Mouse (Mus musculus): ENCODE measurements at regions not wholly inside any gene's neighbourhood (a gene's known extent, or its start where the extent isn't known, plus 50 kb on each side); places are given as distances from the start of the nearest gene placed in this dataset.

DNA sequence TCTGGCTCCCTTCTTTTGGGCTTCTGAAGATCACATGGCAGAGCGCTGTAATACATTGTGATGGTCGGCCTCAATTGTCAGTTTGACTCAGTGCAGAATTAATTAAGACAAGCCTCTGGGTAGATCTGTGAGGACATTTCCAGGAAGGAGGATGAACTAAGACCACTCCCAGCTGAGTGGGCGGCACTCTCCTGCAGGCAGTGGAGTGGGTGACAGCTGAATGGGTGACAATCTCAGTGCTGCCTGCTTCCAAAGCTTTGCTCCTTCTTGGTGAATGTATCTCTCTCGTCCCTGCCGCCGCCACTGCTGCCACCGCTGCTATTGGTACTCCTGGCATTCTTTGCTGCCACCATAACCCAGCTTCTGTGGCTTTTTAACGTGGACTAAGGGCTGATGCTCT lies 244.4 kb downstream of the Drd1 start:
- Histone ChIP-seq H3K27me3 (ENCODE audit: control insufficient read depth, insufficient read depth, low read length) (peaks cover 33% of the 10 kb centered on the region), H3K4me1 (ENCODE audit: control insufficient read depth, insufficient read depth, low read length) (peaks cover 11% of the 10 kb centered on the region), H3K4me2 (ENCODE audit: low read depth, severe bottlenecking) (no peak overlapping the region), H3K27ac (replicated peaks; ENCODE audit: low read depth, low read length) (no peak overlapping the region), H3K9me3 (ENCODE audit: control insufficient read depth, low read length) (no peaks in the 10 kb centered on the region), H3K4me3 (ENCODE audit: low read depth, low read length) (no peak overlapping the region), H3K9ac (ENCODE audit: low read length) (no peak overlapping the region), H3K36me3 (ENCODE audit: control insufficient read depth, insufficient read depth, low read length) (no peaks in the 10 kb centered on the region)
- WGBS = 63% methylated on average over 8 of the region's 8 CpGs
- no peak for ATAC-seq (ENCODE audit: insufficient number of reproducible peaks, low FRiP score, low TSS enrichment, low read depth)
- no peak for DNase-seq (ENCODE audit: low spot score)

- Histone ChIP-seq H3K9me3 (ENCODE audit: control insufficient read depth, low read length) (no peaks in the 10 kb centered on the region), H3K4me3 (ENCODE audit: low read depth, low read length) (no peak overlapping the region), H3K9ac (ENCODE audit: low read length) (no peak overlapping the region), H3K4me2 (ENCODE audit: low read depth, severe bottlenecking) (0 out of 2 replicates have a peak overlapping the region, but pooled peaks have one; percentile 4), H3K36me3 (ENCODE audit: control insufficient read depth, insufficient read depth, low read length) (no peaks in the 10 kb centered on the region), H3K27ac (replicated peaks; ENCODE audit: low read depth, low read length) (no peak overlapping the region), H3K4me1 (ENCODE audit: control insufficient read depth, insufficient read depth, low read length) (peaks cover 11% of the 10 kb centered on the region), H3K27me3 (ENCODE audit: control insufficient read depth, insufficient read depth, low read length) (peaks cover 48% of the 10 kb centered on the region)
- WGBS = 8% methylated on average over 13 of the region's 13 CpGs
- ATAC-seq (ENCODE audit: insufficient number of reproducible peaks, low FRiP score, low TSS enrichment, low read depth) (0 out of 2 replicates have a peak, but pooled peaks have one; percentile 51), DNase-seq (ENCODE audit: low spot score) (peak; percentile 73)
Measured at GRCm38 (mm10) chr13:53807791-53808525, 247.5 kb downstream of the Drd1 start.

GRCm38 (mm10) chr13:53805872-53806271 lies 249.6 kb downstream of the Drd1 start:
- H3K27ac ChIP-seq (replicated peaks; ENCODE audit: low read depth, low read length) = no peak overlapping the region
- H3K27me3 ChIP-seq (ENCODE audit: control insufficient read depth, insufficient read depth, low read length) = peaks cover 48% of the 10 kb centered on the region
- H3K4me3 ChIP-seq (ENCODE audit: low read depth, low read length) = no peak overlapping the region
- peaks cover 11% of the 10 kb centered on the region for H3K4me1 ChIP-seq (ENCODE audit: control insufficient read depth, insufficient read depth, low read length)
- H3K4me2 ChIP-seq (ENCODE audit: low read depth, severe bottlenecking) = no peak overlapping the region
- WGBS = 54% methylated on average over 4 of the region's 4 CpGs
- DNase-seq (ENCODE audit: low spot score) = no peak
- H3K9me3 ChIP-seq (ENCODE audit: control insufficient read depth, low read length) = no peaks in the 10 kb centered on the region
- H3K9ac ChIP-seq (ENCODE audit: low read length) = no peak overlapping the region
- no peaks in the 10 kb centered on the region for H3K36me3 ChIP-seq (ENCODE audit: control insufficient read depth, insufficient read depth, low read length)
- ATAC-seq (ENCODE audit: insufficient number of reproducible peaks, low FRiP score, low TSS enrichment, low read depth) = no peak

GRCm38 (mm10) chr13:53800978-53801377 lies 254.5 kb downstream of the Drd1 start:
- Histone ChIP-seq H3K4me2 (ENCODE audit: low read depth, severe bottlenecking) (no peak overlapping the region), H3K4me1 (ENCODE audit: control insufficient read depth, insufficient read depth, low read length) (no peaks in the 10 kb centered on the region), H3K4me3 (ENCODE audit: low read depth, low read length) (no peak overlapping the region), H3K27ac (replicated peaks; ENCODE audit: low read depth, low read length) (no peak overlapping the region), H3K9me3 (ENCODE audit: control insufficient read depth, low read length) (no peaks in the 10 kb centered on the region), H3K9ac (ENCODE audit: low read length) (no peak overlapping the region), H3K36me3 (ENCODE audit: control insufficient read depth, insufficient read depth, low read length) (no peaks in the 10 kb centered on the region), H3K27me3 (ENCODE audit: control insufficient read depth, insufficient read depth, low read length) (peaks cover 23% of the 10 kb centered on the region)
- DNase-seq (ENCODE audit: low spot score) (no peak), ATAC-seq (ENCODE audit: insufficient number of reproducible peaks, low FRiP score, low TSS enrichment, low read depth) (no peak)
- 84% methylated on average over 5 of the region's 5 CpGs for WGBS

GRCm38 (mm10) chr13:53788809-53789208 lies 266.7 kb downstream of the Drd1 start:
- no peak overlapping the region for H3K9ac ChIP-seq (ENCODE audit: low read length)
- H3K4me1 ChIP-seq (ENCODE audit: control insufficient read depth, insufficient read depth, low read length) = no peaks in the 10 kb centered on the region
- no peak overlapping the region for H3K27ac ChIP-seq (replicated peaks; ENCODE audit: low read depth, low read length)
- no peaks in the 10 kb centered on the region for H3K36me3 ChIP-seq (ENCODE audit: control insufficient read depth, insufficient read depth, low read length)
- no peak overlapping the region for H3K4me2 ChIP-seq (ENCODE audit: low read depth, severe bottlenecking)
- no peak overlapping the region for H3K4me3 ChIP-seq (ENCODE audit: low read depth, low read length)
- WGBS = 85% methylated on average over 2 of the region's 2 CpGs
- DNase-seq (ENCODE audit: low spot score) (no peak), ATAC-seq (ENCODE audit: insufficient number of reproducible peaks, low FRiP score, low TSS enrichment, low read depth) (no peak)
- no peaks in the 10 kb centered on the region for H3K9me3 ChIP-seq (ENCODE audit: control insufficient read depth, low read length)
- no peaks in the 10 kb centered on the region for H3K27me3 ChIP-seq (ENCODE audit: control insufficient read depth, insufficient read depth, low read length)

GRCm38 (mm10) chr13:53783492-53783891 lies 272.0 kb downstream of the Drd1 start:
- Histone ChIP-seq H3K27ac (replicated peaks; ENCODE audit: low read depth, low read length) (no peak overlapping the region), H3K4me3 (ENCODE audit: low read depth, low read length) (no peak overlapping the region), H3K4me2 (ENCODE audit: low read depth, severe bottlenecking) (no peak overlapping the region), H3K9me3 (ENCODE audit: control insufficient read depth, low read length) (no peaks in the 10 kb centered on the region), H3K36me3 (ENCODE audit: control insufficient read depth, insufficient read depth, low read length) (no peaks in the 10 kb centered on the region), H3K4me1 (ENCODE audit: control insufficient read depth, insufficient read depth, low read length) (no peaks in the 10 kb centered on the region), H3K27me3 (ENCODE audit: control insufficient read depth, insufficient read depth, low read length) (0 out of 2 replicates have a peak, but pooled peaks cover 2% of the 10 kb centered on the region), H3K9ac (ENCODE audit: low read length) (no peak overlapping the region)
- ATAC-seq (ENCODE audit: insufficient number of reproducible peaks, low FRiP score, low TSS enrichment, low read depth) = peak; percentile 57; the same call in 1 of the 2 replicates
- WGBS = 22% methylated on average over 6 of the region's 6 CpGs
- DNase-seq (ENCODE audit: low spot score) = peak; percentile 88

- H3K9ac ChIP-seq (ENCODE audit: low read length) = no peak overlapping the region
- H3K27ac ChIP-seq (replicated peaks; ENCODE audit: low read depth, low read length) = no peak overlapping the region
- no peaks in the 10 kb centered on the region for H3K36me3 ChIP-seq (ENCODE audit: control insufficient read depth, insufficient read depth, low read length)
- H3K4me2 ChIP-seq (ENCODE audit: low read depth, severe bottlenecking) = no peak overlapping the region
- DNase-seq (ENCODE audit: low spot score) = peak; percentile 73
- WGBS = 48% methylated on average over 4 of the region's 4 CpGs
- no peaks in the 10 kb centered on the region for H3K9me3 ChIP-seq (ENCODE audit: control insufficient read depth, low read length)
- H3K4me3 ChIP-seq (ENCODE audit: low read depth, low read length) = no peak overlapping the region
- no peak for ATAC-seq (ENCODE audit: insufficient number of reproducible peaks, low FRiP score, low TSS enrichment, low read depth)
- H3K27me3 ChIP-seq (ENCODE audit: control insufficient read depth, insufficient read depth, low read length) = 0 out of 2 replicates have a peak, but pooled peaks cover 2% of the 10 kb centered on the region
- no peaks in the 10 kb centered on the region for H3K4me1 ChIP-seq (ENCODE audit: control insufficient read depth, insufficient read depth, low read length)
Measured at GRCm38 (mm10) chr13:53779150-53779549, 276.4 kb downstream of the Drd1 start.

GRCm38 (mm10) chr13:53776421-53776820 lies 279.1 kb downstream of the Drd1 start:
- no peak for DNase-seq (ENCODE audit: low spot score)
- Histone ChIP-seq H3K4me1 (ENCODE audit: control insufficient read depth, insufficient read depth, low read length) (no peaks in the 10 kb centered on the region), H3K9ac (ENCODE audit: low read length) (no peak overlapping the region), H3K4me3 (ENCODE audit: low read depth, low read length) (no peak overlapping the region), H3K27ac (replicated peaks; ENCODE audit: low read depth, low read length) (no peak overlapping the region), H3K4me2 (ENCODE audit: low read depth, severe bottlenecking) (no peak overlapping the region), H3K36me3 (ENCODE audit: control insufficient read depth, insufficient read depth, low read length) (no peaks in the 10 kb centered on the region), H3K9me3 (ENCODE audit: control insufficient read depth, low read length) (no peaks in the 10 kb centered on the region), H3K27me3 (ENCODE audit: control insufficient read depth, insufficient read depth, low read length) (no peaks in the 10 kb centered on the region)
- ATAC-seq (ENCODE audit: insufficient number of reproducible peaks, low FRiP score, low TSS enrichment, low read depth) = no peak
- 90% methylated on average over 11 of the region's 11 CpGs for WGBS

- Histone ChIP-seq H3K27me3 (ENCODE audit: control insufficient read depth, insufficient read depth, low read length) (no peaks in the 10 kb centered on the region), H3K4me2 (ENCODE audit: low read depth, severe bottlenecking) (no peak overlapping the region), H3K4me3 (ENCODE audit: low read depth, low read length) (no peak overlapping the region), H3K9ac (ENCODE audit: low read length) (no peak overlapping the region), H3K4me1 (ENCODE audit: control insufficient read depth, insufficient read depth, low read length) (no peaks in the 10 kb centered on the region), H3K9me3 (ENCODE audit: control insufficient read depth, low read length) (no peaks in the 10 kb centered on the region), H3K36me3 (ENCODE audit: control insufficient read depth, insufficient read depth, low read length) (no peaks in the 10 kb centered on the region), H3K27ac (replicated peaks; ENCODE audit: low read depth, low read length) (no peak overlapping the region)
- 30% methylated on average over 5 of the region's 5 CpGs for WGBS
- DNase-seq (ENCODE audit: low spot score) (peak; percentile 85), ATAC-seq (ENCODE audit: insufficient number of reproducible peaks, low FRiP score, low TSS enrichment, low read depth) (no peak)
Measured at GRCm38 (mm10) chr13:53775687-53776086, 279.8 kb downstream of the Drd1 start.
